Mouse (Mus musculus) spleen, adult 2 months (tissue): ENCODE results near the gene Rnf213.

Source experiments
- CTCF ChIP-seq: fragments of 200-500 bp; IDR thresholded peaks from 2 replicates; pipeline ENCODE4 v1.5.1; 2011; ENCODE audit warnings: mild to moderate bottlenecking, inconsistent platforms; ENCODE audit not compliant: insufficient read depth, insufficient read length, insufficient replicate concordance; ENCODE audit errors: extremely low read depth
- POLR2A ChIP-seq: fragments of 200-500 bp; IDR thresholded peaks from 2 replicates; pipeline ENCODE4 v1.6.1; 2011; ENCODE audit warnings: low read depth, low read length, inconsistent platforms

- TF ChIP-seq CTCF (no peak), POLR2A (no peak)
Observed at GRCm38 (mm10) chr11:119386306-119386705, 6.6 kb upstream of the Rnf213 start.
